Mouse (Mus musculus) spleen, adult 10 weeks (tissue): ENCODE data around the gene Esp15. TPM values are rescaled to one million over a fixed set of nuclear protein-coding genes. Genes with fewer than 3 reads are reported as not detected.

Source experiments
- polyA plus RNA-seq: library from polyadenylated mRNA; stranded (reverse); fragments of 350-450 nt; fragmentation: Illumina TruSeq; extraction: RNeasy Lipid Tissue Mini Kit (QIAGEN cat#74804); gene quantifications from one replicate; pipeline ENCODE4 v1.2.3, GENCODE M21; 2015; ENCODE audit warnings: low replicate concordance; ENCODE audit not compliant: insufficient read depth

Gene Esp15
- not detected for polyA plus RNA-seq

GRCm38 (mm10) chr17:39640654-39641053 is at the start of gene Esp15:
TSS of gene Esp15 (plus strand) at chr17:39640954.

Other genes with a start within 250 kb of the Esp15 start
- gene Esp18, start 234.6 kb upstream of the Esp15 start, polyA plus RNA-seq = not detected
- gene Esp16, start 104.8 kb upstream of the Esp15 start, polyA plus RNA-seq = not detected